Mouse (Mus musculus) gastrocnemius, postnatal 25 days (tissue): ENCODE measurements around the gene Gmeb1. TPM values are rescaled to one million over a fixed set of nuclear protein-coding genes. Genes with fewer than 3 reads are reported as not detected.
"Not testable (repeated sequence)": the region's sequence is repeated elsewhere in the genome, so short reads cannot be mapped to it uniquely, and the experiment has no call there.

Experiments used
- DNase-seq: peaks from one replicate; pipeline ENCODE4 v3.0.0; 2022
- long read RNA-seq, 2 experiments: library from polyadenylated mRNA; stranded (forward); transcript quantifications; one replicate each; pipeline ENCODE4 v2.0.0; 2021
- total RNA-seq, 2 experiments: library from RNA; stranded (reverse); gene quantifications; 1 replicate in 1 of 2; 2 replicates in 1 of 2; pipeline ENCODE4 v1.2.3; 2021

Gene Gmeb1
- 1 to 10 TPM; 7.4 to 8.0 TPM for total RNA-seq
- long read RNA-seq, experiment 1, full-length matches to known transcripts, result 1 of 5 reads
- long read RNA-seq, experiment 1, partial matches to known transcripts, result 0 of 5 reads
- long read RNA-seq, experiment 1, other reads (novel, unspliced or antisense), result 4 of 5 reads
- long read RNA-seq, experiment 2, partial matches to known transcripts, result 0 of 3 reads
- long read RNA-seq, experiment 2, other reads (novel, unspliced or antisense), result 2 of 3 reads

- DNase-seq, result peak; percentile 72
These were observed at the start of gene Gmeb1 for GRCm38 (mm10) chr4:132261514-132262357. Gene Gmeb1 (minus strand): TSS chr4:132261602.

GRCm38 (mm10) chr4:132309849-132310472 is 48.6 kb upstream of the Gmeb1 start:
- peak; percentile 30 for DNase-seq

GRCm38 (mm10) chr4:132309140-132309848 is 47.9 kb upstream of the Gmeb1 start:
- no peak for DNase-seq

GRCm38 (mm10) chr4:132308437-132309139 is 47.2 kb upstream of the Gmeb1 start:
- peak; percentile 88 for DNase-seq

- DNase-seq, result no peak
These were observed 44.6 kb upstream of the Gmeb1 start for GRCm38 (mm10) chr4:132306004-132306403.

- no peak for DNase-seq
These were observed 43.9 kb upstream of the Gmeb1 start for GRCm38 (mm10) chr4:132305276-132305675.

GRCm38 (mm10) chr4:132303484-132303883 is 42.1 kb upstream of the Gmeb1 start:
- not testable (repeated sequence) for DNase-seq

GRCm38 (mm10) chr4:132302939-132303479 is 41.6 kb upstream of the Gmeb1 start, which contains the start of gene Rab42:
Gene Rab42 (minus strand): TSS chr4:132303385.
- DNase-seq, result peak; percentile 55

GRCm38 (mm10) chr4:132301965-132302938 is 40.9 kb upstream of the Gmeb1 start:
- DNase-seq, result no peak

GRCm38 (mm10) chr4:132301486-132301885 is 40.1 kb upstream of the Gmeb1 start:
- peak; percentile 23 for DNase-seq

GRCm38 (mm10) chr4:132299849-132300248 is 38.4 kb upstream of the Gmeb1 start:
- no peak for DNase-seq

GRCm38 (mm10) chr4:132295696-132296390 is 34.4 kb upstream of the Gmeb1 start:
- no peak for DNase-seq

GRCm38 (mm10) chr4:132293682-132294240 is 32.4 kb upstream of the Gmeb1 start:
- no peak for DNase-seq

GRCm38 (mm10) chr4:132292988-132293387 is 31.6 kb upstream of the Gmeb1 start:
- no peak for DNase-seq

- no peak for DNase-seq
These were observed 30.4 kb upstream of the Gmeb1 start for GRCm38 (mm10) chr4:132291624-132292335.

- DNase-seq, result no peak
These were observed 29.7 kb upstream of the Gmeb1 start for GRCm38 (mm10) chr4:132291056-132291455.

GRCm38 (mm10) chr4:132288840-132289239 is 27.4 kb upstream of the Gmeb1 start:
- DNase-seq, result not testable (repeated sequence)

GRCm38 (mm10) chr4:132275949-132276348 is 14.5 kb upstream of the Gmeb1 start:
- DNase-seq, result no peak
